Mouse (Mus musculus) C2C12 (cell line): ENCODE results near the gene Slc7a9.

Experiments
- CTCF ChIP-seq: IDR thresholded peaks from one replicate; pipeline ENCODE4 v1.5.1; 2011; ENCODE audit not compliant: control insufficient read depth, insufficient read depth, insufficient read length
- MAX ChIP-seq: IDR thresholded peaks from one replicate; pipeline ENCODE4 v1.6.1; 2011; ENCODE audit warnings: mild to moderate bottlenecking, control low read depth

- no peak for TF ChIP-seq CTCF
- no peak for TF ChIP-seq MAX
Measured at GRCm38 (mm10) chr7:35490186-35490585, 41.6 kb downstream of the Slc7a9 start.
